Mouse (Mus musculus): ENCODE data around the gene Acer2.
"Not testable (repeated sequence)": the region's sequence is repeated elsewhere in the genome, so short reads cannot be mapped to it uniquely, and the experiment has no call there.

Acer2 gene

DNA sequence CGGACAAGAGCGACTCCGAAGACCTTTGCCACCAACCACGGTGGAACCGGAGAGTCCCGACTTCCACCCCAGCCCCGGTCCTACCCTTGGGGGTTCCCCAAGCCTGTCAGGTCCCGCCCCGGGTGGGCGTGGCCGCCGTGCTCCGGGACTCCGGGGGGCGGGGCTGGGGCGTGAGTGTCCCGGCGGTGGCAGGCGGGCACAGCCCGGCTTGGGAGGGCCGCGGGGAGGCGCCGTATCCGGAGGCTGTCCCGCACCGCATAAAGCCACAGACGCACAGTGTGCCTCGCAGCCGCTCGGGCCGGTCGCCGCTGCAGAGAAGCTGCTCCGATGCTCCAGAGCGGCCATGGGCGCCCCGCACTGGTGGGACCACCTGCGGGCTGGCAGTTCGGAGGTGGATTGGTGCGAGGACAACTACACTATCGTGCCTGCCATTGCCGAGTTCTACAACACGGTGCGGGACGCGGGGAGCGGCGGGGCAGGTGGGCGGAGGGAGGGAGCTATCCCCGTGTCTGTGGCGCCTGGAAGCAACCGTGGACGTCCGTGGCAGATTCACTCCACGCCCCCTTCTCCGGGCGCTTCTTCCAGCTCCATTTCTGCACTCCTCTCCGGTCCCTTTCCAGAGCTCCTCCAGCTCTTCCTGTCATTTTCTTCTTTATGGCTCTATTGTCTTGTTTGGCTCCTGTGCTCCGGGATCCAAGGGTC, at the start of gene Acer2:
Acer2 (plus strand) TSS at position 251 of the 702 bp plus-strand sequence.
- peak; percentile 83 for DNase-seq (ENCODE audit: low spot score)

DNA sequence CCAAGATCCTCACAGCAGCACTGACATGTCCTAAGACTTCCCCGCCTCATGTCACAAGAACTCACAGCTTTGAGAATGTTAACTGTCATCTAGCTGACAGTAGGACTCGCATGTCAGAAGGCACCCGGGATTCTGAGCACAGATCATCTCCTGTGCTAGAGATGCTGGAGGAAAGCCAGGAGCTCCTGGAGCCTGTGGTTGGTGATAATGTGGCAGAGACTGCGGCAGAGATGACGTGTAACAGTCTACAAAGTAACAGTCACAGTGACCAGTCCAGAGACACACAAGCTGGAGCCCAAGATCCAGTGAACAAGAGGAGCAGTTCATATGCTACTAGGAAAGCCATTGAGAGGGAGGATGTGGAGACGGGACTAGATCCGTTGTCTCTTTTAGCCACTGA, 49.1 kb upstream of the Acer2 start:
- DNase-seq (ENCODE audit: low spot score): no peak

DNA sequence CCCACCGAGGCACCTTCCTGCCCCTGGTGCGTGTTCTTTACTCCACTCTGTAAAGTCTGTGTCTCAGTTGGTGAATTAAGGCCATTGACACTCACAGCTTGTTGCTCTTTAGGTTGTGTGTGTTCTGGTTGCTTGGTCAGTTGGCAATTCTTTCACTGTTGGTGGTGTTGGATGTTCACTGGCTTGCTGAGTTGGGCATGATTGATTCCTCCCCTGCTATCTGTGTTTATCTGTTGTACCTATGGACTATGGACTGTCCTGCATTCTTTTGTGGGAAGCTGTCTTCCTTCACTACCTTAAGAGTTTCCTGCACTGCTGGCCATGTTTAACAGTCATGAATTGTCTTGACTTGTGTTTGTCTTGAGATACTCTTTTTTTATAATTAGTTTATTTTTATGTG, 42.3 kb upstream of the Acer2 start:
- no peak for DNase-seq (ENCODE audit: low spot score)

DNA sequence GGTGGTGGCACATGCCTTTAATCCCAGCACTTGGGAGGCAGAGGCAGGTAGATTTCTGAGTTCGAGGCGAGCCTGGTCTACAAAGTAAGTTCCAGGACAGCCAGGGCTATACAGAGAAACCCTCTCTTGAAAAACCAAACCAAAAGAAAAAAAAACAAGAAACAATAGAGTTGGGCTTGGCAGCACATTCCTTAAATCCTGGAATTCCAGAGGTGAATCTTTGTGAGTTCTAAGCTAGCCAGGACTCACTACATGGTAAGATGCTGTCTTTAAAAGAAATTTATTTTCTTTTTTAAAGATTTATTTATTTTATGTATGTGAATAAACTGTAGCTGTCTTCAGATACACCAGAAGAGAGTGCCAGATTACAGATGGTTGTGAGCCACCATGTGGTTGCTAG, 33.1 kb upstream of the Acer2 start:
- DNase-seq (ENCODE audit: low spot score): not testable (repeated sequence)

DNA sequence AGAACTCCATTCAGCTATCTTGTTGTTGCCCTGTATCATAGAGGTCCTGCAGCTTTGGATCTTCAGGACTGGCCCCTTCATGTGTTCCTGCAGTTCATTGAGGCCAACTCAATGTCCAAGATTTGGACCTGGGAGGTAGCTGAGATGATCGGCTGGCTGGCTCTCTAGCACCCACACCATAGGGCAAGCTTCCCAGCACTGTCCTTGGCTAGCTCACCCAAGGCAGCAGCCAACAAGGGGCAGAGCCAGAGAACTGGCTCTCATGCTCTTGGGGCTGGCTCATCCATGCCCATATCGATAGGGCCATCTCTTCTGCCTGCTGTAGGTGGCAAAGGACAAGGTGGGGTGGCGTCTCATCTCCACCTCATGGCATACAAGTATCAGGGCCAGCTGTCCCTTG, 28.8 kb upstream of the Acer2 start:
- DNase-seq (ENCODE audit: low spot score): no peak

DNA sequence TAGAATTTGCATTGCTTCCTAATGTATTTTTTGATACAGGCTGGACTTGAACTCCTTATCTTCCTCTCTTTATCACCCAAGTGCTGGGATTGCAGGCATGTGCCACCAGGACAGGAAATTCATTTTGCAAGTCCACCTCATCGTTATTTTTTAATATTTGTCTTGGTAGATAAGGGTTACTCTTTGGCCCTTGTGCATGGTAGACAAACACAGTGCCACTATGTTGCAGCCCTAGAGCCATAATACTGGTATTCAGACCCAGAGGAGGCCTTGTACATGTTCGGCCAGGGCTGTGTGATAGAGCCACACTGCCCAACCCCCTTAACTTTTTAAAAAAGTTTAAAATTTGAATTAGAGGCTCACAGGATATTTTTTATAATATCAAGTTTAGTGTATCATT, 26.9 kb upstream of the Acer2 start:
- DNase-seq (ENCODE audit: low spot score): no peak

DNA sequence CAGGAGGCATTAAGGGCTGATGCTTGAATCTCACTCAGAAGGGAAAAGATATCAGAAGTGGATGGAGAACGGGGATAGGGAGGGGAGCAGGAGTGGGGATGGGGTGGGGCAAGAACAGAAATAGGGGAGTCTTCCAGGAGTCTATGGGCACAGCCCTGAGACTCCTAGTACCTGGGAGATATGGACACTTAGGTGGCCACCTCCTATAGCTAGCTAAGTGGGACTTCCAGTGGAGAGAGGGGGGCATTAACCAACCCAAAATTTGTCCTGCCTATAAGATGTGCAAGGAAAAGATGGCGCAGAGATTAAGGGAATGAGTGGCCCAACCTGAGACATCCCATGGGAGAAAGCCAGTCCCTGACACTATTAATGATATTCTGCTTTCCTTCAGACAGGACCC, 22.9 kb upstream of the Acer2 start:
- no peak for DNase-seq (ENCODE audit: low spot score)

DNA sequence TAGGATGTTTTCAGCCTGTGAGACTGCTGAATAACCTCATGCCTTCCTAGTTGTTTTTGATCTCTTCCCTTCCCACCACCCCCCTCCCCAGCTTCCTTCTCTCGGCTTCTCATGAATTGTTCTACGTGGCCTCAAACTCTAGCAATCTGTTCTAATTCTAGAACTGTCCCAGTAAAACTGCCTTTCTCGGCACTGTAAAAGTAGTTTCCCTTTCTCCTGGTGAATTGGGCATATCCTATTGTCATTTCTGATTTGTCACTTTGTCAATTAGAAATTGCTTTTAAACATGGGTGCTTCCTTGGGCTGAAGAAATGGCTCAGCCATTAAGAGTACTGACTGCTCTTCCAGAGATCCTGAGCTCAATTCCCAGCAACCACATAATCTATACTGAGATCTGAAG, 22.2 kb upstream of the Acer2 start:
- no peak for DNase-seq (ENCODE audit: low spot score)

DNA sequence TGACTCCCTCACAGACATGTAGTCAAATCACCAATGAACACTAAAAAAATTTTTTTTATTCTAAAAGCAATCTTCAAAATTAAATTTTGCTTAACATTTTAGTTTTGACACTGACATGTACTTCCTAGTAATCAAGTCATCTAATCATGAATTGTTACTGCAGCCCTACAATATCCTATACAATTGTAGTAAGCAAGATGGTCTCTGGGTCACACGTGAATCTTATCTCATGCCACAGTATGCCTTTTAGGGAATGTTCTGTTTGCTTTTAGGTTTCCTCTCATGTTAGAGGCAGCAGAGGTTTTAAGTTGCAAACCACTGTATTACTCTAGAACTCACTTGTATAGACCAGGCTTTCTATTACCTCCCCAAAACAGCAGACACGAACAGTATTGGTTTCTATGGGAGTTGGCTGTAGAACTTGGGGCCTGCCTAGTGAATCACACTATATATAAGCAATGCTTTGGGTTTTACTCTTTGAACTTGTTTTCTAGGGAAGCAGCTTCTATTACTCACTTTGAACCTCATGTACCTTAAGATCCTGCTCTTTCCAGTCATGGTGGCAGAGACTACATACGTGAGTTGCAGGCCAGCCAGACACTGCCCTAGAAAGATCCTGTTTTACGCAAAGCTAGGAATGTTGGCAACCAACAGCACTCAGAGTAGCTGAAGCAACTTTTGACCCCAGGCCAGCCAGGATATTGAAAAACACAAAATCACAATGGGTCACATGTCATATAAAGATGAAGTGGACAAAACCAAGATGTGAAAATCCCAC, 21.2 kb upstream of the Acer2 start:
- no peak for DNase-seq (ENCODE audit: low spot score)

DNA sequence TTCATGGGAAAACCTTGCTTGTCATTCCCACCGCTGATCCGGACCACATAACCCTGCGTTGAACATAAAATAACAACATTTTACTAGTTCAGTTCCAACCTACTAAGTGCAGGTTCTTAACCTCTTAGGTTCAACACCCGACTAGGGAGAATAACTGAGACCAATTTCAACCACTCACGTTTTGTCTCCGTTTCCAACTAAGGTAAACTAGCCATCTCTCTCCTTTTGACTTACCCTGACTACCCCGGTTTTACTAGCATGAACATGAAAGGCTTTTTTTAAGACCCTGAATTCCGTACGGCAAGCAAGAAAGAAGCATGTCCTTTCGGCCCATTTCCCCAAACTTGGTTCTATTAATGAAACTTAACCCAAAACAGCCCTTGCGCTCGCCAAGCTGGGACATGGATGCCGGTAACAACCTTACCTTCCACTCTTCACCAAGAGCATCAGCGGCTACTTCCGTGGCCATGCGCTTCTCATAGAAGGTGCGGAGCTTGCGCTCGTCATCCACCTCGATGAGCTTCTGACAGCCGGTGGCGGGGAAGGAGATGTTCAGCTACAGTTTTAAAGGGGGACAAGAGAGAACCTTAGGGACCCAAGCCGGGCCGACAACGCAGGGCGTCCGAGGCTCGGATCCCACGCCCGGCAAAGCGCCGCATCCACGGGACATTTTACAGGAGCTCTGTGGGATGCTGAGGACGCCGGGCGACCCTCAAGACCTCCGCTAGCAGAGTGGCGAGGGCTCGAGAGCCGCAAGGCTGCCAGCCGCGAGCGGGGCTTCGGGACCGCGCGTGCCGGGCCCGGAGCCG, 17.7 kb upstream of the Acer2 start:
- DNase-seq (ENCODE audit: low spot score): no peak

DNA sequence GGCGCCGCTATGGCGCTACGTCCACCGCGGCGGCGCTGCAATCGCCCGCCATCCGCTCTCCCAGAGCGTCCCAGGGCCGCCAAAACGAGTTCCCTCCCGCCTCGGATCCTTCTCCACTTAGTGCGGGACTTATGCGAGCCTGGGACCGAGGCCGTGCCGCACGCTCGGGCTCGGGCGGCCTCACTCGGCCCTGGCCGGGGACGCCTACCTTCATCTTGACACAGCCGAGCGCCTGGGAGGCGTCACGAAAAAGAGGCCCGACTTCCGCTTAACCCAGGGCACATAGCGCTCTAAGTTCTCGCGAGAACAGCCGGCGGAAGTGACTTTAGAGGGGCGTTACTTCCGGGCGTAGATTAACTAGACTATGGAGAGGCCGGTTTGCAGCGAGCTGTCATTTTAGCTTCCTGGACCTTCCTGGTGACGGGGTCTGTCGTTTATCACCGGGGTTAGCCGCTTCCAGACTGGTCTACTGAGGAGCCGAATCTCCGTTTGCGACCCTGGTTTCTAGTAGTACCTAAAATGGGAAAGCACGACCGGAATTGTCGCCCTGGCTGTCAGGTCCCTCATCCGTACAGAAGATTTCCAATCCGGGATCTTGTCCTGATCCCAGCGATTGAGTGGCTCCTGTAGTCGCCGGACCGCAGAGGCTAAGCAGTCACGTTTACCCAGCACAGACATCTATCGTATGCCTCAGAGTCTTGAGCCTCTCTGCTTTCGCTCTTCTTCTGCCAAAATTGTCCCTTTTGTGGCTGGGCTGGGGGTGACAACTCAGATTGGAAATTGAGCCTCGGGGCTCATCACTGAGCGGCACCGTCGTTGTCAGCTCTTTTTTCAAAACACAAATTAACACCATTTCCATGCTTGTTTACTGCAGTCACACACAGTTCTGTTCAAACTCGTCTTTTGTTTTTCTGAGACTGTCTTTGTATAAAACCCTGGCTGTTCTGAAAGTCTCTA, 16.8 kb upstream of the Acer2 start, which contains the start of gene Rps6:
Rps6 (minus strand) TSS at position 300 of the 957 bp plus-strand sequence.
- DNase-seq (ENCODE audit: low spot score): peak; percentile 95

DNA sequence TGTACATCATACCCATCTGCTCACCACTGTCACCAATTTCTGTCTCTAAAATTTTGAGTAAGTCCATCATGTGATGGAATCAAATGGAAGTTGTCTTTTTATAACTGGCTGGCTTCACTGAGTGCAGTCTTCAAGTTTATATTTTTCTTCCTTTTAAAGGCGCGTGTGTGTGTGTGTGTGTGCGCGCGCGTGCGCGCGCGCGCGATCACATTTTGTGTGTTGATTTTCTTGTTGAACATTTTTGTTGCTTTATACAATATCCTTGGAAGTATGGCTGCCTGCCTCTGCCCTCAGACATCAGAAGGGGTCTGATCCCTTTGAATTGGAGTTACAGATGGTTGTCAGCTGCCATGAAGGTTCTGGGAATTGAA, 16.1 kb upstream of the Acer2 start:
- DNase-seq (ENCODE audit: low spot score): no peak

DNA sequence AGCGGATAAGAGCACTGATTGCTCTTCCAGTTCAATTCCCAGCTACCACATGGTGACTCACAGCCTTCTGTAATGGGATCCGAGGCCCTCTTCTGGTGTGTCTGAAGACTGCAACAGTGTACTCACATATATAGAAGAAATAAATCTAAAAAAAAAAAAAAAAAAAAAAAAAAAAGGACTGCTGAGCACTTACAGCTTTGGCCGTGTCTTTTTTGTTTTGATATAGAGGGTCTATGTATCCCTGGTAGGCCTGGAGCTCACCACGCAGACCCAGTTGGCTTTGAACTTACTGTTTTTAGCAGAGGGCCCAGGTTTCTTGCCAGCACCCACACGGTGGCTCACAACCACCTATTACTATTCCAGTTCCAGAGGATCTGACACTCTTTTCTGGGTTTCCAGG, 10.1 kb upstream of the Acer2 start:
- no peak for DNase-seq (ENCODE audit: low spot score)

DNA sequence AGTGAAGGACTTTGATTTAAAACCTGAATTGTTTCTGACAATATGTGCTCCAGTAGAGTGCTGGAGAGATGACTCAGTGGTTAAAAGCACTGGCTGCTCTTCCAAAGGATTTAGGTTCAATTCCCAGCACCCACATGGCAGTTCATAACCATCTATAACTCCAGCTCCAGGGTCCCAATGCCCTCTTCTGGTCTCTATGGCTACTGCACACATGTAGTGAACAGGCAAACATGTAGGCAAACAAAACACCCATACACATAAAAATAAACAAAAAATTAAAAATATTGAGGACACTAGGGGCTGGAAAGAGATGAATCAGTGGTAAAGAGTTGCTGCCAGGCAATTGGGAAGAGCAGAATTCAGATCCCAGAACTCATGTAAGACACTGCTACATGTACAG, 2.2 kb upstream of the Acer2 start:
- DNase-seq (ENCODE audit: low spot score): no peak

DNA sequence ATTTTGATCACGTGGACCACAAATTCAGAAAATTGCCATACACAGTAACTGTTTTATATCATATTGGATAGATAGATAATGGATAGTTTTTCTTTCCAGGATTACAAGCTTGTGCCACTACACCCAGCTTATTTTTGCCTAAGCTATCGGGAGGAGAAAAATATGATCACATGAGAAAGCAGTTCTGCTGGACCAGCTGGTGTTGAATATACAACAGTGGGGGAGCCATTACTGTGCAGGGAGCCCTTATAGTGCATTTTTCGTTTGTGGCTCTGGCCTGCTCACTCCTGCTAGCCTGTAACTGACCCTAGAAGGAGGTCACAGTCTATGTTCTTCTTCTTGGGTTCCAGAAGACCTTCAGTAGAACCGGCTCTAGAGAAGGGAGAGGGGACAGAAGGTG, 1.1 kb upstream of the Acer2 start:
- no peak for DNase-seq (ENCODE audit: low spot score)

DNA sequence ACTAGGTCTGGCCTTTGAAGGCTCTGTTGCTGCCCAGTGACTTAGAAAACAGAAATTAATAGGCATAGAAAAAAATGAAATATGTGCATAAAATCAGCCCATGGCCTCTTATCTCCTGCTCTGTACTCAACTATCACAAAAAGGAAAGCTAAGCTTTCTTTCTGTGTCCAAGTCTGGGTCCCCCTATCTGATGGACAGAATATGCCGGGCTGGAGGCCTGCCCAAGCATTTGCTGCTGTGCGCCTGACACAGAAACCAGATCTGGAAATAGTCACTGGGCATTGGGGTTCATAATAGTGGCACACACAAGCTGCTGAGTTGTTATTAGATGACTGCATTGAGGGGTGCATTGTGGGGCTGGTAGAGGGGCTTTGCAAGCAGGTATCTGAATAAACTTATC, 5.3 kb downstream of the Acer2 start:
- no peak for DNase-seq (ENCODE audit: low spot score)

DNA sequence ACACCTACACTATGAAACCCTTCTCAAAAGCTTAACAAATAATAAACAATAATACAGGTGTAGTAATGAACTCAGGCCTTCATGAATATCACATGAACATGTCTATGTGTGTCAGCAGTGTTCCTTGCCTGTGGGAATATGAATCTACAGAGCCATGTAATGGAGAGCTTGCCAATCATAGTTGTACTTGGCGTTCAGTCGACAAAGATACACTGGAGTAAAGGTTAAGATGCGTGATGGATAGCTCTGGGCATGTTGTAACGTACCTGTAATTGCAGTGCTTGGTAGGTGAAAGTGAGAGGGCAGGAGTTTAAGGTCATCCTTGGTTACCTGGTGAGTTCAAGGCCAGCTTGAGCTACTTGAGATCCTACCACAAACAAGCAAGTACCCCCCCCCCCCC, 7.0 kb downstream of the Acer2 start:
- DNase-seq (ENCODE audit: low spot score): no peak

DNA sequence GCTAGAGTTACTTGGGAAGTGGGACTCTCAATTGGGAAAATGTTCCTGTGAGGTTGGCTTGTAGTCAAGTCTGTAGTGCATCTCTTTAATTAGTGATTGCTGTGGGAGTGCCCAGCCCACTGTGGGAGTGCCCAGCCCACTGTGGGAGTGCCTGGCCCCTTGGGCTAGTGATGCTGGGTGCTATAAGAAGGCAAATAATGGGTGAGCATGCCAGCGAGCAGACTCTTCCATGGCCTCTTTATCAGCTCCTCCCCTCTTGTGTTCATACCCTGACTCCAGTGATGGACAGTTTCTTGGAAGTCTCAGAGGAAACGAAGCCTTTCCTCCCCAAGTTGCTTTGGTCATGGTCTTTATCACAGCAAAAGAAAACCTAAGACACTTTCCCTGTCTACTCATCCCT, 8.2 kb downstream of the Acer2 start:
- DNase-seq (ENCODE audit: low spot score): no peak

DNA sequence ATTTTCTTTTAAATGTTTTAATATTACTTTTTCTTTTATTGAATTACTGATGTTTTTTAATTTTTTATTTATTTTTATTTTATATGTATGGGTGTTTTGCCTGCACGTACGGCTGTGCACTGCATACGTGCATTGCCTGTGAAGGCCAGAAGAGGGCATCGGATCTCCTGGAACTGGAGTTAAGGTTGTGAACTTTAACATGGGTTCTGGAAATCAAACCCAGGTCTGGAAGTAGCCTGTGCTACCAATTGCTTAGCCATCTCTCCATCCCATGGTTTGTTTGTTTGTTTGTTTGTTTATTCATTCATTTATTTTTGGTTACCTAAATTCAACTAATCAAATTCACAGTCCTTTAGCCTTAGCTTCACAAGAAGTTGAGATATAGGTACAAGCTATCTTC, 10.7 kb downstream of the Acer2 start:
- peak; percentile 40 for DNase-seq (ENCODE audit: low spot score)

DNA sequence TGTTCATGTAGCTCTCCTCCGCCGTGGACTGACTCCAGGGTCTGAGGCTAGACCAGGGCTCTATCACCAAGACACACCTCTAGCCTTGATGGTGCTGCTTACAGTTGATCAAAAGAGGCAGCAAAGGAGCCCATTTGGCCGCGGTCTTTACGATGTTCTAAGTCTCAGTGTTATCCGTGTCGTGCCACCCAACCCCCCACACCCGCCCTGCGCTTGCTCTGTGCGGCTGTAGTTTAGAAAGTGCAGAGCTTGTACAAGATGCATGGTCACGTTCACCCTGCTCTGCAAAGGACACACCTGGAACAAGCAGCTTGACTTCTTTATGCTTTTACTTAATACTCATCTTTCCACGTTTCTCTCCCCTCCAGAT, 11.6 kb downstream of the Acer2 start:
- DNase-seq (ENCODE audit: low spot score): no peak

DNA sequence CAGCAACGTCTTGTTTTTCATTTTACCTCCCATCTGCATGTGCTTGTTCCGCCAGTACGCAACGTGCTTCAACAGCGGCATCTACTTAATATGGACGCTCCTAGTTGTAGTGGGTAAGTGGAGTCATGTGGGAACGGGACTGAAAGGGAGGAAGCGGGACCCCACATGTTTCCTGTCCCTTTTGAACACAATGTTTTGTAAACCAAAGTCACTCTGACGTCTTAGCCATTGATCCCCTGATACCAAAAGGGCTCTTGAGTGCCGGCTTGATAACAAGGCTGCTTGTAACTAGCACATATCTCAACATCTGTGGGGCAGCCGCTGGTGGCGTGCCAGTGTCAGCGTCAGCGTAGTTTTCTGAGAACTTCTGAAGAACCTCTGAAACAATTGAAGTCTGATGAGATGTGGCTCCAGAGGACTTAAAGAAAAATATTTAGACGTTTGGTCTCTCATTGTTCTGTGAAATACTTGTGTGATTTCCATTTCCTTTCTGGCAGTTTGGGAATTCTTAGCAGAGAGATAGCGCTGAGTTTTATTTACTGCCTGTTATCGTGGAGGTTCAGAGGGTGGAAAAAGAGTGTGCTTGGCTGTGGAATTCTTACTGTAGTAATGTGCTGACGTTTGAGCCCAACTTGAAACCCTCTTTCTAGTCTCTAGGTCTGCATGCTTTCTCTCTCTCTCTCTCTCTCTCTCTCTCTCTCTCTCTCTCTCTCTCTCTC, 12.1 kb downstream of the Acer2 start:
- peak; percentile 73 for DNase-seq (ENCODE audit: low spot score)
